Mouse (Mus musculus): Measurements from ENCODE around the gene Olfr910.

Olfr910 gene

DNA sequence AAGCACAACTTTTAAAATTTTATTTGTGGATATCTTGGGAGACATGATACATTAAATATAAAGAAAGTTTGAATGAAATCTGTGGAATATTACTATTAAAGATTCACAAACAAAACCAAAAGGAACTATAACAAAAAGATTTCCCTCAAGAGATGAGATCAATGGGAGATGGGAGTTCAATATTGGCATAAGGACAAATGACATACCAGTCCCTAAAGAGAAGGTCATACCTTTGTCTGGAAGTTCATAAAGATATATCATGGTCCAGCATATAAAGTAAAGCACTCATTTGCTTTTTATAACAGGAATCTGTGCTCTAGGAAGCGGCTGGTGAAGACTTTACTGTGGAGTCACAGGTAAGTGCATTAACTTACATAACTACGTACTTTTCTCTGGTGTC, at the start of gene Olfr910:
TSS of gene Olfr910 (plus strand) at position 301 of the 400 bp plus-strand sequence.
- no peak for DNase-seq (ENCODE audit: inconsistent ontology term)

DNA sequence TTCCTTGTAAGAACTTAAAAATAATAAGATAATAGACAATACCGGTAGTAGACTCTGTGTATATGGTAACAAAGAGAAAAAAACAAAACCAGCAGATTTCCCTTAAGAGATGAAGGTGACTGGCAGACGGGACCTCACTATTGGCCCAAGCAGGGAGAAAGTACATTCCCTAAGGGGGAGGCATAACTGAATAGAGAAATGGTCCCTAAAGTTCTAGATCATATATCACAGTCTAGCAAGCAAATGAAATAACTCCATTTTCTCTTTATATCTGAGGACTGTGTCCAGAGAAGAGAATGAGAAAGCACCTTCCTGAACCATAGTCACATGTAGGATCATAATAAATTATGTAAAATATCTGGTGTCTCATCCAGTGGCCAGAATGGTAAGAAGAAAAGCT, 42.1 kb upstream of the Olfr910 start, which contains the start of gene Olfr907:
TSS of gene Olfr907 (plus strand) at position 301 of the 400 bp plus-strand sequence.
- DNase-seq (ENCODE audit: inconsistent ontology term), result no peak

DNA sequence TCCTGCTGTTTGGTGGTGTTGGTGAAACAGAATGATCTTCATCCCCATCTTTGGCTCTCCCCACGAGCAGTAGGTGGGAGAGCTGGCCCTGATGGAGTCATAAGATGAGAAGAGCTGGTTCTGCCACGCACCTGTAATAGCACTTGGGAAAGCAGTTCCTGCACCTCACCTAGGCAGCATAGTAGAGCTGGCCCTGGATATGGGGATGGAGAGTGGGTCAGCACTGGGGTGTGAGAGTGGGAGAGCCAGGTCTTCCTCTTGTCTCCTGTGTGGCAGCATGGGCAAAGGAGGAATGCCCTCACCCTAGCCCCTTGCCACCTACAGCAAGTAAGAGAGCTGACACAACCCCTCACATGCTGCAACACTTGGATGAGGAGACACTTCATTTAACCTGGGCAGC, 25.3 kb upstream of the Olfr910 start:
- DNase-seq (ENCODE audit: inconsistent ontology term), result no peak

DNA sequence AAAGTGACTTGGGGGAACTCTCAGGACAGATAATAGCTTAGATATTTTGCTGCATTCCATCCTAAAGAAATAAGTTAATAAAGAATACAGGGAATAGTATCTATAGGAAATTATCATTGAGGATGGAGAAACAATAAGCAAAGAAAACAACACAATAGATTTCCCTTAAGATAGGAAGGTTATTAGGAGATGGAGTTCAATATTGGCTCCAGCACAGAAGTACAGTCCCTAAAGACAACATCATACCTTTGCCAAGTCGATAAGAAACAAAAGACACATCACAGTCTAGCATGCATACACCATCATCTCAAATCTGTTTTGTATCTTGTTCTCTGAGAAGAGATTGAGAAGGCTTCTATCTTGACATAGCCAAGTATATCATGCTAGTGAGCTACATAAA, 16.4 kb upstream of the Olfr910 start, which contains the start of gene Olfr911-ps1:
TSS of gene Olfr911-ps1 (plus strand) at position 301 of the 400 bp plus-strand sequence.
- DNase-seq (ENCODE audit: inconsistent ontology term), result no peak

DNA sequence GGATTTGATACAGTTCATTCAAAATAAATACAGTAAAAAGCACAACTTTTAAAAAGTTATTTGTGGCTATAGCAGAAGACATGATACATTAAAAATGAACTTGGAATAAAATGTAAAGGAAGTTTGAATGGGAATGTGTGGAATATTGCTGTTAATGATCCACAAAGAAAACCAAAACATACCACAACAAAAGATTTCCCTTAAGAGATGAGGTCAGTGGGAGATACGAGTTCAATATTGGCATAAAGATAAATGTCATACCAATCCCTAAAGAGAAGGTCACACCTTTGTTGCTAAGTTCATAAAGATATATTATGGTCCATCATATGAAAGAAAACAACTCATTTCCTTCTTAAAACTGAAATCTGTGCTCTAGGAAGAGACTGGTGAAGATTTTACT, 42.2 kb downstream of the Olfr910 start, which contains the start of gene Olfr912:
TSS of gene Olfr912 (plus strand) at position 301 of the 400 bp plus-strand sequence.
- no peak for DNase-seq (ENCODE audit: inconsistent ontology term)

Data from Muller cell, postnatal 12 days (primary cell).